Mouse (Mus musculus) thymus, adult 2 months (tissue): ENCODE results near the gene Lrrc26.

Experiments used
- CTCF ChIP-seq: fragments of 200-500 bp; IDR thresholded peaks from 2 replicates; pipeline ENCODE4 v1.5.1; 2012; ENCODE audit warnings: mild to moderate bottlenecking, control low read depth, low read length, moderate library complexity, borderline replicate concordance; ENCODE audit not compliant: control insufficient read depth, poor library complexity, insufficient read depth; ENCODE audit errors: extremely low read depth
- POLR2A ChIP-seq: fragments of 200-500 bp; IDR thresholded peaks from 2 replicates; pipeline ENCODE4 v1.6.1; 2012; ENCODE audit warnings: mild to moderate bottlenecking, low read length, control low read depth, moderate library complexity; ENCODE audit not compliant: control insufficient read depth, poor library complexity, insufficient read depth; ENCODE audit errors: extremely low read depth

GRCm38 (mm10) chr2:25262795-25263622 is 26.7 kb upstream of the Lrrc26 start:
- TF ChIP-seq POLR2A: no peak
- TF ChIP-seq CTCF: no peak
